Mouse (Mus musculus): ENCODE measurements around the gene Wars. TPM values are rescaled to one million over a fixed set of nuclear protein-coding genes. Genes with fewer than 3 reads are reported as not detected.

Wars gene
- total and polyA plus RNA-seq, 2 experiments = 11.7 to 24.3 TPM

DNA sequence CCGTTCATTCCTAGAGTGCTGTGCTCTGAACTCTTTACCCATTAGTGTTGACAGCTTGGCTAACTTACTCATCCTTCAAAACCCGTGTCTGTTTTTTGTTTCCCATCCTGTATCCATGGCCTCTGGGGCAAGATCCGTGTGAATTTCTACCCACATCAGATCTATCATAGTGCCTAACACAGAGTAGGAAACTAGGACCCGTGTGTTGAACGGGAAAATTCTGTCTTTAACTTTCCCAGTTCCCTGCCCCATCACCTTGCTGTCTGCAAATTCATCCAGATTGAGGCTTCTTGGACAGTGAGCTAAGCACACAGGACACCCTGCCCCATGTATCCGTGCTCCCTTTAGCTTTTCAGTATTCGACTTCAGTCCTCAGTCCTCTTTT, 450 bp upstream of the Wars start:
- TF ChIP-seq CTCF (IDR thresholded peaks at IDR 0.05; ENCODE audit: low read depth, low read length) (no peak), POLR2A (IDR thresholded peaks at IDR 0.05; ENCODE audit: extremely low read depth, insufficient read depth, low read length) (no peak)
- Histone ChIP-seq H3K4me1 (ENCODE audit: control insufficient read depth, insufficient read depth, low read length) (peaks cover 10% of the 10 kb centered on the region), H3K79me2 (ENCODE audit: control insufficient read depth, insufficient read depth, low read length) (peaks cover 6% of the 10 kb centered on the region; the same call in 1 of the 2 replicates), H3K9ac (ENCODE audit: low read depth, low read length) (peak overlapping the region; percentile 53), H3K4me3 (ENCODE audit: insufficient read depth, low read depth, low read length) (peak overlapping the region; percentile 70), H3K27me3 (ENCODE audit: control insufficient read depth, insufficient read depth, low read length) (no peaks in the 10 kb centered on the region), H3K27ac (replicated peaks; ENCODE audit: insufficient read depth, low read depth, low read length) (no peak overlapping the region), H3K36me3 (ENCODE audit: control insufficient read depth, insufficient read depth, low read length) (no peaks in the 10 kb centered on the region)
- DNase-seq (ENCODE audit: extremely low read depth, low read depth, low spot score) = no peak
- WGBS = 2% methylated on average over 7 of the region's 7 CpGs

DNA sequence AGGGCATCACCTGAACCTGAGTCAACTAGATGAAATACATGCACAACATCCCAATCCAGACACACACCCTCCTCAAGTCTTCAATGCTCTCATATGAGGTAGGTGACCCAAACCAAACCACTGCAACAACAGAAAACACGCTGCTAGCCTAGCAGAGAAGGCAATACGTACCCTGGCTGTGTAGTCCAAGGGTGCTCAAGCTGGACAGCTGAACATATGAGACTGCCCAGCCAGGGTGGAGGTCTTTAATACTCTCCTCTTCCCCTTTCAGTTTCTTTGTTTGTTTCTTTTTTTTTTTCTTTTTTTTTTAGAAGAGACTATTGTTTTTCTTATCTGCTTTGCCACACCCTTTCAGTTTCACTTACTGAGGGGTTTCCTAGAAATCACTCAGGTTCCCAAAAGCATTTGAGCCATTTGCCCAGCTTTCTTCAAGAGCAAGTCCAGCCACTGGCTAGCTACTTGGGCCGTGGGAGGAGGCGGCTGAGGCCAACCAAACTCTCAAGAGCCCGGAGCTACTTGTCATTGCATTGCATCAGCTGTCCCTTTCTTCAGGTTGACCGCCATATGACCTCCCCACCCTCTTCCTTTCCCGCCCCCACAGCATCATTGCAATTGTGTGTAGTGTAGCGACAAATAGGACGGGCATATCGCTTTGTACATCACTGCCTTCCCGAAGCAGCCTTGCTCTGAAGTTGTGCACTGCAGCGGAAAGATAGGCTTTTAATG, 822 bp downstream of the Wars start, which contains the start of gene Wdr25:
Gene Wdr25 (plus strand): TSS at position 643 of the 726 bp plus-strand sequence.
- TF ChIP-seq POLR2A (IDR thresholded peaks at IDR 0.05; ENCODE audit: extremely low read depth, insufficient read depth, low read length) (no peak), CTCF (IDR thresholded peaks at IDR 0.05; ENCODE audit: low read depth, low read length) (no peak)
- Histone ChIP-seq H3K4me3 (ENCODE audit: insufficient read depth, low read depth, low read length) (peak within 1 kb of the TSS; percentile 70), H3K36me3 (ENCODE audit: control insufficient read depth, insufficient read depth, low read length) (peaks cover 3% of the 10 kb centered on the region), H3K27ac (replicated peaks; ENCODE audit: insufficient read depth, low read depth, low read length) (peak within 1 kb of the TSS; percentile 32), H3K9ac (ENCODE audit: low read depth, low read length) (peak within 1 kb of the TSS; percentile 63), H3K4me1 (ENCODE audit: control insufficient read depth, insufficient read depth, low read length) (peaks cover 12% of the 10 kb centered on the region), H3K79me2 (ENCODE audit: control insufficient read depth, insufficient read depth, low read length) (peaks cover 11% of the 10 kb centered on the region; the same call in 1 of the 2 replicates), H3K27me3 (ENCODE audit: control insufficient read depth, insufficient read depth, low read length) (no peaks in the 10 kb centered on the region)
- no peak for DNase-seq (ENCODE audit: extremely low read depth, low read depth, low spot score)
- WGBS = 16% methylated on average over 12 of the region's 12 CpGs

DNA sequence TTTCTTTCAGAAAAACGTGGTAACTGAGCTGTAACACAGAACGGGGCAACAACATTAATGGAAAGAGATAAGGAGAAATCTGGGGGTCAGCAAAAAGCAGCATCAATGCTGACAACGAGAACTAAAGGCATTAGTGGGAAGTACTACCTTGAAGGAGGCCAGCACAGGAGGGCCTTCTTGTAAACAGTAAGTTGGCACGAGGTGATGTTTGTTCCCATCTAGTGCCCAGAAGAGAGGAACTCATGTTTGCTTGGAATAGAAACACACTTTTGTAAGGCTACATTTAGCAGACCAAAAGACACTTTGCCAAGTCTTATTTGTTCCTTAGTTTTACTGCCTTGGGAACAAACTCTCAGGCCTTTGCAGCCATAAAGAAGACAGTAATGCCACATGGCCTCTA, 5.3 kb downstream of the Wars start:
- Histone ChIP-seq H3K36me3 (ENCODE audit: control insufficient read depth, insufficient read depth, low read length) (peaks cover 25% of the 10 kb centered on the region), H3K27me3 (ENCODE audit: control insufficient read depth, insufficient read depth, low read length) (no peaks in the 10 kb centered on the region), H3K4me3 (ENCODE audit: insufficient read depth, low read depth, low read length) (no peak overlapping the region), H3K79me2 (ENCODE audit: control insufficient read depth, insufficient read depth, low read length) (peaks cover 17% of the 10 kb centered on the region), H3K9ac (ENCODE audit: low read depth, low read length) (no peak overlapping the region), H3K27ac (replicated peaks; ENCODE audit: insufficient read depth, low read depth, low read length) (no peak overlapping the region), H3K4me1 (ENCODE audit: control insufficient read depth, insufficient read depth, low read length) (peaks cover 19% of the 10 kb centered on the region)
- no peak for DNase-seq (ENCODE audit: extremely low read depth, low read depth, low spot score)
- TF ChIP-seq CTCF (IDR thresholded peaks at IDR 0.05; ENCODE audit: low read depth, low read length) (no peak), POLR2A (IDR thresholded peaks at IDR 0.05; ENCODE audit: extremely low read depth, insufficient read depth, low read length) (no peak)
- 37% methylated on average over 4 of the region's 4 CpGs for WGBS

DNA sequence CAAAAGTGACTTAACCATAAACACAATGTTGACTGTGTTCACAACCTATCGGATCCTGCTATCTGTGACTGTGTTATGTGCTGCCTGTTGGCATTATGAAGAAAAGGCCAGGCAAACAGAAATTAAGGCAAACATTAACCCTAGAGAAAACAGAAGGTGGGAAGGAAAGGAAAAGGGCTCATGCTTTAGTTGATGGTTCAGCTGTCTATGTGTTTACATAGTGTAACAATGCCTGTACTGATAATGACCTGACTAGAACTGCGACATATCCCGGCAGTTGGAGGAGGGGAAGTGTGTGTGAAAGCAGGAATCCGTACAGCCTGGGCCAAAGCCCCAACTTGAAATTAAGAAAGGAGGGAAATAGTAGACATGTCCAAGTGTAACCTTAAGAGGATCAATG, 6.9 kb downstream of the Wars start:
- peaks cover 12% of the 10 kb centered on the region for H3K4me1 ChIP-seq (ENCODE audit: control insufficient read depth, insufficient read depth, low read length)
- peaks cover 26% of the 10 kb centered on the region for H3K36me3 ChIP-seq (ENCODE audit: control insufficient read depth, insufficient read depth, low read length)
- 17% methylated on average over 4 of the region's 4 CpGs for WGBS
- DNase-seq (ENCODE audit: extremely low read depth, low read depth, low spot score) = peak; percentile 71
- no peak for TF ChIP-seq POLR2A (IDR thresholded peaks at IDR 0.05; ENCODE audit: extremely low read depth, insufficient read depth, low read length)
- TF ChIP-seq CTCF (IDR thresholded peaks at IDR 0.05; ENCODE audit: low read depth, low read length) = no peak
- no peak overlapping the region for H3K9ac ChIP-seq (ENCODE audit: low read depth, low read length)
- H3K4me3 ChIP-seq (ENCODE audit: insufficient read depth, low read depth, low read length) = no peak overlapping the region
- peaks cover 12% of the 10 kb centered on the region for H3K79me2 ChIP-seq (ENCODE audit: control insufficient read depth, insufficient read depth, low read length)
- no peak overlapping the region for H3K27ac ChIP-seq (replicated peaks; ENCODE audit: insufficient read depth, low read depth, low read length)
- no peaks in the 10 kb centered on the region for H3K27me3 ChIP-seq (ENCODE audit: control insufficient read depth, insufficient read depth, low read length)

DNA sequence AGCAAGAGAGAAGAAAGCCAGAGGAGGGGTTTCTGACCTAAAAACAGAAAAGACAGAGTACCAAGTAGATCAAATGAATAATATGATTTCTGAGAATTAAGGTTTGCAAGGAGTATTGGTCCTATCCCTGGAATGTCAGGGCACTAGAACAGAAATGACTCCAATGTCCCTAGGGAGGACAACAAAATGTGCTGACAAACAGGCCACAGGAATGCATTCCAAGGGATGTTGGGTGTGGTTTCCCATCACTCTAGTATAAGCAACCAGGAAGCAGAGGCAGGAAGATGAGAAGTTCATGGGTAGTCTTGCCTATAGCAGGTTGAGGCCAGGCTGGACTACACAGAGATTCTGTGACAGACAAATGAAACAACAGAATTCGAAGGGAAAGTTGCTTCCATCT, 8.1 kb downstream of the Wars start:
- H3K36me3 ChIP-seq (ENCODE audit: control insufficient read depth, insufficient read depth, low read length) = peaks cover 31% of the 10 kb centered on the region
- 89% methylated on average over 1 of the region's 1 CpGs for WGBS
- H3K79me2 ChIP-seq (ENCODE audit: control insufficient read depth, insufficient read depth, low read length) = peaks cover 12% of the 10 kb centered on the region
- no peak for TF ChIP-seq POLR2A (IDR thresholded peaks at IDR 0.05; ENCODE audit: extremely low read depth, insufficient read depth, low read length)
- no peak for TF ChIP-seq CTCF (IDR thresholded peaks at IDR 0.05; ENCODE audit: low read depth, low read length)
- H3K4me1 ChIP-seq (ENCODE audit: control insufficient read depth, insufficient read depth, low read length) = peaks cover 12% of the 10 kb centered on the region
- no peak for DNase-seq (ENCODE audit: extremely low read depth, low read depth, low spot score)
- no peaks in the 10 kb centered on the region for H3K27me3 ChIP-seq (ENCODE audit: control insufficient read depth, insufficient read depth, low read length)
- no peak overlapping the region for H3K9ac ChIP-seq (ENCODE audit: low read depth, low read length)
- no peak overlapping the region for H3K27ac ChIP-seq (replicated peaks; ENCODE audit: insufficient read depth, low read depth, low read length)
- no peak overlapping the region for H3K4me3 ChIP-seq (ENCODE audit: insufficient read depth, low read depth, low read length)

DNA sequence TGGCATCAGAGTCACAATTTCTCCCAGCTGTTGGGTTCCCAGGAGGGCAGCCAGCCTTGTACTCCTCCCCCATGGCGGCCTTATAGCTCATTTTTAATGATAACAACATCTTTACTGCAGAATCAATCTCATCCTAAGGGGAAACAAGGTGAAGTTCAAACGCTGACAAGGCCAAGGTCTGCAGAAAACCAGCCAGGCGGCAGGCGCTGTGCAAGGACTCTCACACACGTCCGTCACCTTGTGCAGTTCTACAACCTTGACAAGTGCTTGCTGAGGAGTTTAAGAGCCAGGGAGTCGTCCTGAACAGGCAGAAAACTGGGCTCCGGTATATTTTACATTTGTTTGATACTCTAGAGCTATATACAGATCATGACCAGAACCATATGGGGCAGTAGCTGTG, 11.2 kb downstream of the Wars start:
- Histone ChIP-seq H3K36me3 (ENCODE audit: control insufficient read depth, insufficient read depth, low read length) (peaks cover 26% of the 10 kb centered on the region), H3K9ac (ENCODE audit: low read depth, low read length) (no peak overlapping the region), H3K79me2 (ENCODE audit: control insufficient read depth, insufficient read depth, low read length) (peaks cover 6% of the 10 kb centered on the region), H3K27ac (replicated peaks; ENCODE audit: insufficient read depth, low read depth, low read length) (no peak overlapping the region), H3K27me3 (ENCODE audit: control insufficient read depth, insufficient read depth, low read length) (no peaks in the 10 kb centered on the region), H3K4me1 (ENCODE audit: control insufficient read depth, insufficient read depth, low read length) (peaks cover 10% of the 10 kb centered on the region), H3K4me3 (ENCODE audit: insufficient read depth, low read depth, low read length) (no peak overlapping the region)
- WGBS = 94% methylated on average over 8 of the region's 8 CpGs
- TF ChIP-seq POLR2A (IDR thresholded peaks at IDR 0.05; ENCODE audit: extremely low read depth, insufficient read depth, low read length) = no peak
- no peak for TF ChIP-seq CTCF (IDR thresholded peaks at IDR 0.05; ENCODE audit: low read depth, low read length)
- no peak for DNase-seq (ENCODE audit: extremely low read depth, low read depth, low spot score)
